Mouse (Mus musculus): Measurements from ENCODE around the gene Ccnd3.
"Not testable (repeated sequence)": the region's sequence is repeated elsewhere in the genome, so short reads cannot be mapped to it uniquely, and the experiment has no call there.

Gene Ccnd3

DNA sequence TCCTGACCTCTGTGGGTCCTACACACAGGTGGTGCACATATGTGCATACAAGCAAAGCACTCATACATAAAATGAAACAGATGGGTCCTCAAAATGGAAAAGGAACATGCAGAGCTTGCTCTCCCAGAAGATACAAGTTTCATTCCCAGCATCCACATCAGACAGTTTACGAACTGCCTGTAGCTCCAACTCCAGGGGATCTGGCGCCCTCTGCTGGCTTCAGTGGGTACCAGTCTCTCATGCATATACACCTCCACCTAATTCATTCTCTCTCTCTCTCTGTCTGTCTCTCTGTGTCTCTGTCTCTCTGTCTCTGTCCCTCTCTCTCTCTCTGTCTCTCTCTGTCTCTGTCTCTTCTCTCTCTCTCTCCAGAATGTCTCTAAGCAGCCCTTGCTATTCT lies 22.4 kb upstream of the Ccnd3 start:
- DNase-seq (ENCODE audit: low spot score in 2 of 2) = peak; percentile 26 to 42

DNA sequence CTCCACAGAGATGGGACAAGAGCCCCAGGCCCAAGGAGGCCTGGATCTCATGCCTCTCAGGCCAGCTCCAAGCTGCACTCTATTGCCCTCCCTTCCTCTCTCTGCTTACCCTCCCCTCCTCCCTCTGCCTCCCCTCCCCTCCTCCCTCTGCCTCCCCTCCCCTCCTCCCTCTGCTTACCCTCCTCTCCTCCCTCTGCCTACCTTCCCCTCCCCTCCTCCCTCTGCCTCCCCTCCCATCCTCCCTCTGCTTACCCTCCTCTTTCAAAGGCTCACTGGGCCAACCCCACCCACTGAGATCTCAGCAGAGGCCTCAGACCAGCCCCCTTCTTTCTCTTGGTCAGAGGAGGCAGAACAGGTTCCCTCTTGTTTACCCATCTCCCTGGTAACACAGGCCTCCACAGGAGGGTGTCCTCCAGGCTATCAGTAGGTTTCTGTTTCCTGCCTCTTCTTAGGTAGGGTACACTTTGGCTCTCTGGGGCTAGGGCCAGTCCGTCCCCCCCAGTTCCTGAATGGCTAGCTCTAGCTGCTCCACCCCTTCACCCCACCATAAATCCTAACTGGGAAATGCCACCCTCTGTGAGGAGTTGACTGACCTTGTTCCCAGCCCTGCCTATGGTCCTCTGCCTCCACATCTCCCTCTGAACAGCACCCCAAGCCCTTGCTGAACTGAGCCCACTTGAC lies 20.5 kb upstream of the Ccnd3 start:
- DNase-seq (ENCODE audit: low spot score in 2 of 2) = no peak

- no peak for DNase-seq (ENCODE audit: low spot score in 2 of 2)
Measured at GRCm38 (mm10) chr17:47484993-47485392, 19.9 kb upstream of the Ccnd3 start.

- no peak for DNase-seq (ENCODE audit: low spot score in 2 of 2)
Measured at GRCm38 (mm10) chr17:47485791-47486190, 19.1 kb upstream of the Ccnd3 start.

DNA sequence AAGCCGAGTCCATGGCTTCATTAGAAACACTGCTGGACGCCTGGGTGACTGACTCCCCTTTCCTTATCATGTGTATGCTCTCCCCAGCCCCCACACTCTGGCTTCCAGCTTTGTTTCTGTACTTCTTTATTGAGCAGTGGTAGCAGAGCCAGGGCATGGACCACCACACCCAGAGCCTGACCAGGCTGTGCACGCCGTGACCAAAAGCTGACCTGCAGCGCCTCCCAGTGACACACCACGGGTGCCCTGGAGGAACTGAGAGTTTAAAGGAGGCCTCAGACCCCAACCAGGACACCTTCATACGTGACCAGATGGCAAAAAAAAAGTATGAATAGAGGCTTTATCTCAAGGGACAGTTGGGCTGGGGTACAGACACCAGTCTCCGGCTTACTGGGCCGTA lies 14.1 kb upstream of the Ccnd3 start:
- no peak for DNase-seq (ENCODE audit: low spot score in 2 of 2)

DNA sequence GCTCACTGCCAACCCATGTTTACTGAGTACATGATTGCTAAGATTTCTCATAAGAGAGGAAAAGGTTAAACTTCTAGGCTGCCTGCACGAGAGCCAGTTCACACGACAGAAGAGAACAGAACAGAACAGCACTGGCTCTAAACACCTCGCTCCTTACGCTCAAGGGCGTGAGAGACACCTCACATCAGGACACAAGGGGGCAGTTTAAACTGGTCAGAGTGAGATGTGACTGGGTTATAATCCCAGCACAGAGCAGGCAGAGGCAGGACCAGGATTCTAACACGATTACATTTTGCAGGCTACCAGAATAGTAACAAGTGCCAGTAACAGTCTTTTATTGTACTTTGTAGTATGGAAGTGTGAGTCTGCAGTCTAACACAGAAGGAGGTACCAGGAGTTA lies 12.1 kb upstream of the Ccnd3 start:
- DNase-seq (ENCODE audit: low spot score in 2 of 2) = no peak

GRCm38 (mm10) chr17:47493653-47494052 lies 11.2 kb upstream of the Ccnd3 start:
- DNase-seq (ENCODE audit: low spot score in 2 of 2) = no peak

DNA sequence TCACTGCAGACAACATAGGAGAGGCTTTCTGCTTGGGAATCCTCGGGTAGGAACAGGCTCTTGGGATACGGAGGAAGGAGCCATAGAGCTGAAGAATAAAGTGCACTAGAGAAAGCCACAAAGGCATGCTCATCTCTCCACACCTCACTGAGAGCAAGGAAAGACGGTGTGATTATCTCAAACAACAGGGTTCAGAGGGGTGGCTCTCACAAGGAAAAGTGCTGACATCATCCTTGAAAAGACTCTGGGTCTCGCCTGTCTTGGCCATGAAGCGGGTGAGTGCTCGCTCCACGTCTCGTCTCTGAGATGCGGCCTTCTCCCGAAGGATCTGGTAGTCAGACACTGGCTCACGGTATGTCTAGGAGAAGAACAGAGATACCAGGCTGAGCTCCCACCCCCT lies 10.7 kb upstream of the Ccnd3 start:
- no peak for DNase-seq (ENCODE audit: low spot score in 2 of 2)

GRCm38 (mm10) chr17:47501531-47501930 lies 3.3 kb upstream of the Ccnd3 start:
- DNase-seq (ENCODE audit: low spot score in 2 of 2) = no peak

DNA sequence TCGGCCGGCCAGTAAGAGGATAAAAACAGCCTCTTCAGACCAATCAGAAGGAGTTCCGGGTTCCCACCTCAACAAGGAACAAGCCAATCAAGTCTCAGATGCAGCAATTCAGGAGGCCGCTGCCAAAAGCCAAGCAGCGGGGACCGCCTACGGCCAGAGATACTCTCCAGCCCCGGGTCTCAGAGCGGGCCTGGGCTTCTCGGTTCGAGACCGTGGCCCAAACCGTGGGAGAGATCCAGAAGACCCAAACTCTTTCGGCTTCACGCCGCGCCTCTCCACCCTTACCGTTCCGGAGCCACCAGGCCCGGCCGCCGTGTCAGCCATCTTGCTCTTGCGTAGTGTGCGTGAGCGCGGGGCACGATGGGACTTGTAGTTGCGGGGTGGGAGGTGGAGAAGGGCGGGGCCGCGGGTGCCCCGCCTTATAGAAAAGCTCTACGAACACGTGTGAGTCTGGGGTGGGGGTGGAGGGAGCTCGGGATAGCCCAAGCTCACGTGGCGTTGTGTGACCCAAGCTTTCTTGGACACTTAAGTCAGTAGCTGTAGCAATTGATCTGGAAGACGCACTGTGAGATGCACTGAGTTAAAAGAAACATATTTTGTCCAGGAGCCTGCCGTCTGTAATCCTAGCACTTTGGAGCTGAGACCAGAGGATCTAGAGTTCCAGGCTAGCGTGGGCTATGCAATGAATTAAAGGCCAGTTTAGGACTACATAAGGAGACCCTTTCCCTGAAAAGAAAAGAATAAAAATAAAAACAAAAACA lies 2.7 kb upstream of the Ccnd3 start, which contains the start of gene Taf8:
Taf8 (minus strand) TSS at position 347 of the 761 bp plus-strand sequence.
- DNase-seq (ENCODE audit: low spot score in 2 of 2) = peak; percentile 95

- DNase-seq (ENCODE audit: low spot score in 2 of 2) = not testable (repeated sequence)
Measured at GRCm38 (mm10) chr17:47502707-47503045, 2.2 kb upstream of the Ccnd3 start.

DNA sequence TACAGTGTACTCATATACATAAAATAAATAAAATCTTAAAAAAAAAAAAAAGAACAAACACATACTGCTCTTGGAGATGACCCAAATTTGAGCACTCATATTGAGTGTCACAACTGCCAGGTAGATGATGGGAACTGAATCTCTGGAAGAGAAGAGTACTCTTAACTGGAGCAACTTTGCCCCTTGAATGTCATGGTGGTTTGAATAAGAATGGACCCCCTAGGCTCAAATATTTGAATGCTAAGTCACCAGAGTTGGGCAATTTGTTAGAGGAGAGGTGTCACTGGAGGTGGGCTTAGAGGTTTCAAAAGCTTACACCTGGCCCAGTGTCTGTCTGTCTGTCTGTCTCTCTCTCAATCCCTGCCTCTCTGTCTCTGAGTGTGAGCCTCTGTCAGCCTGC lies 1.2 kb upstream of the Ccnd3 start:
- DNase-seq (ENCODE audit: low spot score in 2 of 2) = no peak

DNA sequence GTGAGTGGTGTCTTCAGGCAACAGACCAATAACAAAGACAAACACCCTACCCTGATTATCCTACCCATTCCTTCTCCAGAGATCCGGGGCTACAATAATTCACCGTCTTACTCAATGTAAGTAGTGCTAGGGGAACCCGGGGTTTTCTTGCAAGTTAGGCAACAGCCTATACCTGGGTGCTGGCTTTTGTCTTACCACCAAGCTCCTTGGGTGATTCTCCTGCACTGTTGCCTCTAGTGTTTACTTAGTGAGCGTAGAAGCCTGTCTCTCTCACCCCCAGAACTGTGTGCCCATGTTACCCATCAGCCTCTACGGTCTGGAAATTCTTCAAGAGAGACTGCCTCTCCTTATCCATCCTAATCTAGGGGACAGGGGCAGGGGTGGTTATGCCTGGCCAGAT lies 623 bp upstream of the Ccnd3 start:
- DNase-seq (ENCODE audit: low spot score in 2 of 2) = no peak

DNA sequence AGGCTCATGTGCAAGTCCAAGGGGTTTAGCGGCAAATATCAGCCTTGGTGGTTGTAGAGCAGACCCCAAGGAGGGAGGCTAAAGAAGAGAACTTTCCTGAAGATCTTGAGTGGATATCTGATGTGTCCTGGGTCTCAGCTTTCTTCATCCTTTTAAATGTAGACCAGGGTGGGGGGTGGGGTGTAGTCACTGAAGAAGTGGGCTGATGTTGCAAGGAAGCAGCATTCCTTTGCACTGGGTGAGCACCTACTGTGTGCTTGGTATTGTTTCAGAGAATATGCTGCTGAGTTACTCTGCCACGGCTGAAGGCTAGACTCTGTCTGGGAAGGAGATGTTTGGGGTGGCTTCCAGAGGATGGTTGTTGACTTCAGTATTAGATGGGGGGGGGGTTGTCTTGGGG lies 715 bp downstream of the Ccnd3 start:
- no peak for DNase-seq (ENCODE audit: low spot score in 2 of 2)

- no peak for DNase-seq (ENCODE audit: low spot score in 2 of 2)
Measured at GRCm38 (mm10) chr17:47506042-47506441, 1.2 kb downstream of the Ccnd3 start.

- no peak for DNase-seq (ENCODE audit: low spot score in 2 of 2)
Measured at GRCm38 (mm10) chr17:47506697-47507096, 1.8 kb downstream of the Ccnd3 start.

GRCm38 (mm10) chr17:47507523-47507922 lies 2.7 kb downstream of the Ccnd3 start:
- no peak for DNase-seq (ENCODE audit: low spot score in 2 of 2)

DNA sequence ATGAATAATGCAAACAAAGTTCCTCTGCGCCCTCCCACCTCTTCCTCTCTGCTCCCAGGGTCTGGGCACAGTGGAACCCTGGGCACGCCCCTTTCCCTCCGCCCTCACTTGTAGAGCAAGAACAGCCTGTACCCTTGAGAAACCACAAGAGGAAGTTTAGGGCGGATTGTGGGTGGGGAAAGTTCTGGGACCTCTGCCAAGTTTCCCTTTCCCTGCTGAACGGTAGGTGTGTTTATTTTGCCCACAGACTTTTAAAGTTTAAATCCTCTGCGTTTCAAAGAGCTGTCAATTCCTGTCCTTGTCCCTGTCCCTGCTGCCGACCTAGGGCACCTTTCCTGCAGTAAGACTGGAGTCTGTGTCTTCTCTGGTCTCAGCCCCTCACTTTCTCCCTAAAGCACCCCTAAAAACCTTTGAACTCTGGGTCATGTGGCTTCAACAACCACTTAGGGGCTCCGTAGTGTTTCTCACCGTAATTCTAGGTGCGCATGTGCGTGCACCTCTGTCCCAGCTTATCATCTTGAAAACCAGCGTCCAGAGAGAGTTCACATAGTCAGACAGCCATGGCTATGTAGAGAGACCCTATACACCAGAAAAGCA lies 3.3 kb downstream of the Ccnd3 start:
- peak; percentile 89 to 90 for DNase-seq (ENCODE audit: low spot score in 2 of 2)

DNA sequence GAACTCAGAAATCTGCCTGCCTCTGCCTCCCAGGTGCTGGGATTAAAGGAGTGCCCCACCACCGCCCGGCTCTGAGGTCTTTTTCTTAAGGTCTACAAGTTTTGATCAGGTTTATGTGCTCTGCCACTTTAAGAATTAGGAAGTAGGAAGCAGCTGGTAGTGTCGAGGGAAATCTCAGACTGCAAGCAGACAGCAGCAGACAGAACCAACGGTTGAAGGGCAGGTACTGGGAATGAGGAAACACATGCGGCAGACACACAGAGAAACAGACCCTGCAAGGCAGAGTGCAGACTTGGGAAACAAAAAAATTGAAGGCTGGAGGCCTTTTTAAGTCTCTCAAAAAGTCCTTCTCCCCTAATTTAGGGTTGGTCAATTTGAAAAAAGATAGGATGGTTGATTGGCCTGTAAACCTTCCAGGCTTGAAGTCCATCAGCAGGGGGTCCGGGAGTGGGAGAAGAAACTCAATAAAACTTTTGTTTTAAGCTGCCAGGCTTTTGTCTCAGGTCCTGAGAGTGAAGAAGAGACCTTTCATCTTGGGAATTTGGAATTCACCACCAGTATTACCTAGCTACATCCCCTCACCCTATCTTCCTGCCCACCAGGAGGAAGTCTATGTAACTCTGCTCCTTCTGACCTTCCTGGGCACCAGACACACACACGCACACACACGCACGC lies 4.3 kb downstream of the Ccnd3 start:
- DNase-seq (ENCODE audit: low spot score in 2 of 2) = no peak

GRCm38 (mm10) chr17:47511111-47512020 lies 6.5 kb downstream of the Ccnd3 start:
- peak; percentile 96 to 98 for DNase-seq (ENCODE audit: low spot score in 2 of 2)

Measured in frontal cortex, postnatal 36 days (tissue).